ENCODE assay signal across 24 mouse cellular contexts in the genomic region with DNA sequence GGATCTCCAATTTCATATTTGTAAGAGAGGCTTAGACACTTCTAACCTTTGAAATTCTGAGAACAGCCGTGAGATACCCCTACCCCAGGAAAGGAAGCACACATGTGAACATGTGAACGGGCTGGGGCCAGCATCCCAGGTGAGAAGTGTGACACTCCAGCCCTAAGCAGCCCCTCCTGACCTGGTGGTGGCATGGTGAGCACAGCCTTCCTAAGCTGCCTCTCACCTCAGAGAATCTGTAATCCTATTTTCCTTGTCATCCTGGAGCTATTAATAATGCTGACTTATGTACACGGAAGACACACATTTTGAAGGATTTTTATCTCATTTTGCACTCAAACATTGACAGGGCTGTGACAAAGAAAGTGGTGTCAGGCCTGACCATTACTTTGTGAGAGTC.
"Had no signal": no experiment of that assay in that cellular context is flagged by ENCODE, and none has a peak within 500 bp of the region (broad histone marks: within the 10 kb centered on the region; RNA-seq: fewer than 3 reads in every experiment).

No protein-coding gene starts in this region.

- H3K27me3 ChIP-seq: heart, embryonic 12.5 days; hindbrain, embryonic 12.5 days; intestine, embryonic 15.5 days; limb, embryonic 12.5 days had no signal

- H3K36me3 ChIP-seq: heart, embryonic 12.5 days; hindbrain, embryonic 10.5 days; hindbrain, embryonic 12.5 days; intestine, embryonic 15.5 days; limb, embryonic 10.5 days had no signal

- H3K4me2 ChIP-seq: heart, embryonic 12.5 days; hindbrain, embryonic 12.5 days; hindbrain, embryonic 14.5 days; intestine, embryonic 15.5 days; limb, embryonic 12.5 days had no signal

- H3K27ac ChIP-seq: gastrocnemius, adult 2 months; heart, embryonic 10.5 days; hindbrain, embryonic 10.5 days; hindbrain, embryonic 12.5 days; hindbrain, embryonic 14.5 days; intestine, embryonic 15.5 days; layer of hippocampus, adult 2 months; left cerebral cortex, adult 2 months; limb, embryonic 10.5 days; limb, embryonic 12.5 days had no signal

- DNase-seq: gastrocnemius, adult 2 months; gastrocnemius, postnatal 10 days; gastrocnemius, postnatal 25 days; heart, adult 18-20 months; heart, postnatal 10 days; heart, postnatal 4 days; kidney, adult 8-10 months; kidney, postnatal 10 days; kidney, postnatal 25 days; kidney, postnatal 4 days; liver had no signal

- H3K4me3 ChIP-seq: gastrocnemius, adult 2 months; heart, embryonic 10.5 days; heart, embryonic 12.5 days; hindbrain, embryonic 10.5 days; hindbrain, embryonic 12.5 days; intestine, embryonic 15.5 days; layer of hippocampus, adult 2 months; left cerebral cortex, adult 2 months; limb, embryonic 10.5 days; limb, embryonic 12.5 days had no signal

- H3K9ac ChIP-seq: heart, embryonic 12.5 days; hindbrain, embryonic 12.5 days; hindbrain, embryonic 14.5 days; intestine, embryonic 15.5 days; limb, embryonic 12.5 days had no signal

- ATAC-seq: hindbrain, embryonic 16.5 days; inflammation-experienced regulatory T-cells, adult 6 months; intestine, embryonic 15.5 days; intestine, postnatal 0 days had no signal

- H3K9me3 ChIP-seq: heart, embryonic 10.5 days; heart, embryonic 12.5 days; hindbrain, embryonic 10.5 days; hindbrain, embryonic 12.5 days; intestine, embryonic 15.5 days; limb, embryonic 10.5 days; limb, embryonic 12.5 days had no signal
